Mouse (Mus musculus) limb, embryonic 11.5 days (tissue): ENCODE measurements around the gene Fam199x. TPM values are rescaled to one million over a fixed set of nuclear protein-coding genes. Genes with fewer than 3 reads are reported as not detected.

Source experiments
- ATAC-seq: fragments of 200-750 bp; cut with Nextera tagmentation; 2 replicates; pipeline ENCODE4 v1.8.0; 2017; ENCODE audit warnings: low read depth; ENCODE audit not compliant: insufficient number of reproducible peaks, low FRiP score, low TSS enrichment
- DNase-seq: peaks from one replicate; pipeline ENCODE4 v3.0.0-alpha.2; 2015; ENCODE audit warnings: low spot score
- H3K27ac ChIP-seq: fragments of 300-500 bp; sonication (generic); replicated peaks from 2 replicates; pipeline ENCODE4 v1.5.1; 2014; ENCODE audit warnings: low read depth, mild to moderate bottlenecking, low read length
- H3K27me3 ChIP-seq: fragments of 300-500 bp; sonication (generic); 2 replicates; pipeline ENCODE4 v1.6.1; 2014; ENCODE audit warnings: mild to moderate bottlenecking, low read length, mixed read lengths; ENCODE audit not compliant: control insufficient read depth, insufficient read depth
- H3K36me3 ChIP-seq: fragments of 300-500 bp; sonication (generic); 2 replicates; pipeline ENCODE4 v1.6.1; 2014; ENCODE audit warnings: mild to moderate bottlenecking, low read length, moderate library complexity, mixed read lengths; ENCODE audit not compliant: control insufficient read depth, insufficient read depth
- H3K4me1 ChIP-seq: fragments of 300-500 bp; sonication (generic); 2 replicates; pipeline ENCODE4 v1.6.1; 2014; ENCODE audit warnings: low read length, mixed read lengths; ENCODE audit not compliant: control insufficient read depth, insufficient read depth
- H3K4me2 ChIP-seq: fragments of 300-500 bp; sonication (generic); 2 replicates; pipeline ENCODE4 v1.6.1; 2014; ENCODE audit warnings: low read depth, mild to moderate bottlenecking, moderate library complexity; ENCODE audit not compliant: severe bottlenecking
- H3K4me3 ChIP-seq: fragments of 300-500 bp; sonication (generic); 2 replicates; pipeline ENCODE4 v1.5.1; 2014; ENCODE audit warnings: low read depth, low read length
- H3K9ac ChIP-seq: fragments of 300-500 bp; sonication (generic); 2 replicates; pipeline ENCODE4 v1.6.1; 2014; ENCODE audit warnings: mild to moderate bottlenecking, low read length
- H3K9me3 ChIP-seq: fragments of 300-500 bp; sonication (generic); 2 replicates; pipeline ENCODE4 v1.6.1; 2016; ENCODE audit warnings: low read length; ENCODE audit not compliant: control insufficient read depth
- WGBS: fragments of 180-500 bp; shearing (Covaris S2); extraction: QIAGEN DNeasy Blood & Tissue Kit; methylation state at CpG from one replicate; pipeline ENCODE4 v1.1.7; 2014; 5-methylcytosine and 5-hydroxymethylcytosine counted together
- polyA plus RNA-seq: library from polyadenylated mRNA; unstranded; fragments of >200 nt; fragmentation: Nextera tagmentation; extraction: Ambion mirVana; gene quantifications from 2 replicates; pipeline ENCODE4 v1.2.1, GENCODE M21; 2014

The Fam199x gene
- polyA plus RNA-seq, result 18.6 and 19.4 TPM in 2 replicates

- H3K4me2 ChIP-seq, result peak within 1 kb of the TSS; percentile 43
- WGBS, result 16% methylated on average over 55 of the region's 62 CpGs
- H3K9ac ChIP-seq, result peak within 1 kb of the TSS; percentile 64
- DNase-seq, result peak; percentile 80
- H3K4me1 ChIP-seq, result no peaks in the 10 kb centered on the region
- ATAC-seq, result peak; percentile 94
- peaks cover 6% of the 10 kb centered on the region; the same call in 1 of the 2 replicates for H3K27me3 ChIP-seq
- no peaks in the 10 kb centered on the region for H3K36me3 ChIP-seq
- peak within 1 kb of the TSS; percentile 59 for H3K4me3 ChIP-seq
- H3K27ac ChIP-seq, result 0 out of 2 replicates have a peak within 1 kb of the TSS, but pooled peaks have one; percentile 21
- H3K9me3 ChIP-seq, result no peaks in the 10 kb centered on the region
Observed at GRCm38 (mm10) chrX:137049425-137050225, at the start of gene Fam199x. Gene Fam199x, plus strand, starts transcription at chrX:137049594.

DNA sequence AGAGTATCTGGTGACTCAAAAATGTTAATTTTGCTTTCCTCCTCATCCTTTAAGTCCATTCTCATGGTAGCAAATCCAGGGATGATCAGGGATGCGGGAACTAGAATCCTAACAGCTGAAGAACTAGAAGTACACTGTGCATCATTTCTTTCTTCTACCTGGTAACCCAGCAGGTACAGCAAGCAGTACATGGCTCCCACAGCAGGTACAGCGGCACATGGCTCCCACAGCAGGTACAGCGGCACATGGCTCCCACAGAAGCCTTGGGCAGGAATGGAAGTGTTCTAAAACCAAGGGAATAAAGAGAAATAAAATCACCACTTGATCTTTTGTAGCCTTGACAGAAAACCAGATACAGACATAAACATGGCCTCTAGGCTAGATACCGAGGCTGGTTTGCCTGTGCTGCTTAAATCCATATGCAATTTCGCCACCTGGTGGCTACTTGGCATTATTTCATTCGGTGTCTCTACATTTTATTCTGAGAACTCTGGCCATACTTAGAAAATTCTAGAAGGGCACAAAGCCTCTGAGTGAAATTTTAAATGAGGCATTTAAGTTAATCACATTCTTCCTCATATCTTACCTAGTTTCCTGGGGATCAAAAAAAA, 34.2 kb upstream of the Fam199x start:
- ATAC-seq, result 0 out of 2 replicates have a peak, but pooled peaks have one; percentile 31
- WGBS, result 50% methylated on average over 6 of the region's 6 CpGs

DNA sequence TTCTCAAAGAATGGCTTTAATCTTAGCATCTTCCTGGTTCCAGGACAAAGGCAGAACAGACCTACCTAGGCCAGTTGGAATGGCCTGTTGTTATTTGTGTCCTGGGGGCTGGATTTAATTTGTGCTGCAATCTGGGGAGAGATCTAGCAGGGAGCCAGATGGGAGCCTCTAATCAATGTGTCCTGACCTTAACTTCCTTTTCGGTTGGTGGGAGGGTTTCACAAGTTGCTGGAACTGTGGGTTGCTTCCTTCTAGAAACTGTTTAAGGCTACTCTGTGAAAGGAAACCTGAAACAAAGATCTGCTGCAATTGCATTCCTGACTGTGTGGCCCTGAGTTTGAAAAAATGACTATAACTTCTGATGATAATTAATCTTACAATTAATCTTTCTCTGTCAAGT, 31.7 kb upstream of the Fam199x start:
- 27% methylated on average over 1 of the region's 1 CpGs for WGBS
- ATAC-seq, result no peak
- Histone ChIP-seq H3K27me3 (no peaks in the 10 kb centered on the region), H3K36me3 (no peaks in the 10 kb centered on the region), H3K4me1 (no peaks in the 10 kb centered on the region), H3K4me2 (no peak overlapping the region), H3K4me3 (no peak overlapping the region), H3K27ac (no peak overlapping the region), H3K9ac (no peak overlapping the region), H3K9me3 (no peaks in the 10 kb centered on the region)
- DNase-seq, result no peak

More for the DNA sequence above, 34.2 kb upstream of the Fam199x start:
- Histone ChIP-seq H3K4me1 (no peaks in the 10 kb centered on the region), H3K27me3 (no peaks in the 10 kb centered on the region), H3K27ac (no peak overlapping the region), H3K4me3 (no peak overlapping the region), H3K4me2 (no peak overlapping the region), H3K36me3 (no peaks in the 10 kb centered on the region), H3K9me3 (no peaks in the 10 kb centered on the region), H3K9ac (no peak overlapping the region)
- DNase-seq, result peak; percentile 63

DNA sequence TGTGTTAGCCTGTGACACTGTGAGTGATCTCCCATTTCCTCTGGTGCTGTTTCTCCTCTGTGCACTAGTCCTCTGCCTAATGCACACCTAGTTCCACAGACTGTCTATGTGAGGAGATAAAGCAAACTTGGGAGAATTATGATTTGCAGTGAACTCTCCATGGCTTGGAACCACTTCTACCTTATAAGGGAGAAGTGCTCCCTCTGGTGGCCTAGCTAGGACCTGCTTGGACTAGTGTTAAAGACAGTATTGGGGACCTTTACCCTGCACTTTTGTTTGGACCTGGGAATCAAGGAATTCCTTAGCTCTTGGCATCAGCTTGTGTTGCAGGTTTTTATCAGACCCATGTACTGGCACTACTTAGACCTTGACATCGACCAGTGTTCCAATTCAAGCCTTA, 30.1 kb upstream of the Fam199x start:
- H3K9ac ChIP-seq, result no peak overlapping the region
- H3K4me1 ChIP-seq, result no peaks in the 10 kb centered on the region
- no peaks in the 10 kb centered on the region for H3K27me3 ChIP-seq
- H3K4me2 ChIP-seq, result no peak overlapping the region
- WGBS, result 11% methylated on average over 1 of the region's 1 CpGs
- H3K4me3 ChIP-seq, result no peak overlapping the region
- no peaks in the 10 kb centered on the region for H3K36me3 ChIP-seq
- H3K27ac ChIP-seq, result no peak overlapping the region
- ATAC-seq (no peak), DNase-seq (peak; percentile 64)
- H3K9me3 ChIP-seq, result no peaks in the 10 kb centered on the region

DNA sequence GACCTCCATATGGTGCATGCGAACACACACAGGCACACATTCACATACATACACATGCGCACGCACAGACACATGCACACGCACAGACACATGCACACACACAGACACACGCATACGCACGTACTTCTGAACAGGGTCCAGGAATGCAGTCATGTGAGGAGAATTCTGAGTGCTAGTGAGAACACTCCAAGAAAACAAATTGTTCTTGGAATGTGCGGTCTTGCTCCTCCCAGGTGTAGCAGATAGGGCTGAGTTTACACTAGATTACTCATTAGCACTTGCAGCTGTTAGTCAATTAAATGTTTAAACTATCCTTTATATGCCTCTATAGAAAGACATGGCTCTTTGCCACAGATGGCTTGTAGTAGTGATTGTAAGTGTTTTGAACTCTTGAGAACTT, 18.5 kb upstream of the Fam199x start:
- Histone ChIP-seq H3K9me3 (no peaks in the 10 kb centered on the region), H3K4me3 (no peak overlapping the region), H3K4me2 (no peak overlapping the region), H3K4me1 (no peaks in the 10 kb centered on the region), H3K27me3 (no peaks in the 10 kb centered on the region), H3K36me3 (no peaks in the 10 kb centered on the region), H3K27ac (no peak overlapping the region), H3K9ac (no peak overlapping the region)
- DNase-seq (no peak), ATAC-seq (no peak)
- 96% methylated on average over 8 of the region's 8 CpGs for WGBS

- H3K9ac ChIP-seq, result no peak overlapping the region
- no peaks in the 10 kb centered on the region for H3K4me1 ChIP-seq
- no peak for ATAC-seq
- no peaks in the 10 kb centered on the region for H3K9me3 ChIP-seq
- 94% methylated on average over 5 of the region's 5 CpGs for WGBS
- no peak overlapping the region for H3K4me3 ChIP-seq
- no peaks in the 10 kb centered on the region for H3K36me3 ChIP-seq
- no peak overlapping the region for H3K27ac ChIP-seq
- no peak for DNase-seq
- H3K27me3 ChIP-seq, result no peaks in the 10 kb centered on the region
- no peak overlapping the region for H3K4me2 ChIP-seq
Observed at GRCm38 (mm10) chrX:137031726-137032125, 17.7 kb upstream of the Fam199x start.

- H3K36me3 ChIP-seq, result no peaks in the 10 kb centered on the region
- no peak overlapping the region for H3K4me3 ChIP-seq
- H3K4me1 ChIP-seq, result no peaks in the 10 kb centered on the region
- H3K27ac ChIP-seq, result no peak overlapping the region
- WGBS, result 67% methylated on average over 4 of the region's 4 CpGs
- no peak overlapping the region for H3K4me2 ChIP-seq
- DNase-seq (no peak), ATAC-seq (no peak)
- no peak overlapping the region for H3K9ac ChIP-seq
- H3K27me3 ChIP-seq, result no peaks in the 10 kb centered on the region
- H3K9me3 ChIP-seq, result no peaks in the 10 kb centered on the region
Observed at GRCm38 (mm10) chrX:137034322-137034721, 15.1 kb upstream of the Fam199x start.

DNA sequence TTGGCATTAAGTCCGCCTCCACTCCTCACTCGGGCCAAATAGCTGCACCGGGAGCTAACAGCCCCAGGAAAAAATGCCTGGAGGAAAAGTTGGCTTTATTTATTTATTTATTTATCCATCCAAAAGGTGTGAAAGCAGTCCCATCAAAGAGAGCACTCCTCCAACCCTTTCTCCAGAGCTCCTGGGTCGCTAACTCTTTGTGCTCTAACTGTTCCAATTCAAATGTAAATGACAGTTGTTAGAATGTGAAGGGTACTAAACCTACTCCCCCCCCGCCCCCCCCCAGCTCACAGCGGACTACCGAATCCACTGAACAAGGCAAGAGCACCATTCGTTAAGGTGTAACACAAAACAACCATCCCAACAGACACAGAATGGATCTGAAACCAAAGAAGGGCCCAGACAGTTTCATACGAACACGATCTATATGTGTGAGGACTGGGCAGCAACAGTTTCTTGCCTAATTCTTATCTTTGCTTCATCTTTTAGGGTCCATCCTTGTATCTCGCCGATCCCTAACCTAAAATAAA, 11.9 kb upstream of the Fam199x start:
- H3K36me3 ChIP-seq, result no peaks in the 10 kb centered on the region
- 22% methylated on average over 12 of the region's 12 CpGs for WGBS
- no peak overlapping the region for H3K27ac ChIP-seq
- peak overlapping the region; percentile 47 for H3K4me2 ChIP-seq
- no peaks in the 10 kb centered on the region for H3K27me3 ChIP-seq
- DNase-seq (no peak), ATAC-seq (no peak)
- no peaks in the 10 kb centered on the region for H3K9me3 ChIP-seq
- peak overlapping the region; percentile 30; the same call in 1 of the 2 replicates for H3K9ac ChIP-seq
- no peaks in the 10 kb centered on the region for H3K4me1 ChIP-seq
- peak overlapping the region; percentile 47 for H3K4me3 ChIP-seq
